Mouse (Mus musculus): ENCODE data around the gene Thsd4.

DNA sequence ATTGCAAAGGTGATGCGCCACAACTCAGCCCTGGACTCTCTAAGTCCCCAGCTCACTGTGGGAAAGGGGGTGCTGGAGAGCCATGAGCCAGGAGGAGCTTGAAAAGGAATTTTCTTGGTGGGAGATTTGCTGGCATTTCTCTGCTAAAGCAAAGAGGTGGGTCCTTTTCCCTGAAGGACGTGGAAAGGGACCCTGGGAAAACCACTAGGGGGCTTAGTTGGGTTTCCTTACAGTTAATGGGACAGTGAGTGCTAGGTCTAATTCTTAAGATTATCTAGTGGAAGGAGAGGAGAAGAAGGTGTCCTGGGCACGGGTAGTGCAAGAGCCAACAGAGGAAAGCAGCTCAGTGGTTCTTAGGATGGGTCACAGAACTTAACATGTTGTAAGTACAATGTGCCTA is 238.3 kb downstream of the Thsd4 start:
- TF ChIP-seq EP300 (IDR thresholded peaks at IDR 0.05; ENCODE audit: low read depth) (no peak), CTCF (IDR thresholded peaks at IDR 0.05; ENCODE audit: low read depth) (peak; percentile 26)
